Mouse (Mus musculus): ENCODE data around the gene Ptpn1.

DNA sequence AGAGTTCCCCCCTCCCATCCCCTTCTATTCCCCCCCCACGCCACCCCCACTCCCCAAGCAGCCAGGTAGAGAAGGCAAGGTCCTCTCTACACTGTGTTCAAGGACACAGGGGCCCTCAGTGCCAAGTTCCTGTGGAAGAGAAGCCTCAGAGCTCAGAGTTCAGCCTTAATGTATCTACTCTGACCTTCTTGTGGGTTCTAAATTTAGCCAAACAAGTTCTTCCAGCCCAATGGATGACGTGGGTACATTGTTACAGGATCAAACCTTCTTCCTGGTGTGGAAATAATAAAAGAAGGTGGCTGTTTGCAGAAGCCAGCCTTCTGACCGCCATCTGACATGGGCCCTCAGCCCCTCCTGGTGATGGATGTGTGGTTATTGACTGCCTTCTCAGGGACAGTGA lies 94.6 kb downstream of the Ptpn1 start:
- TF ChIP-seq POLR2A (IDR thresholded peaks at IDR 0.05; ENCODE audit: extremely low read depth, insufficient read depth, low read length) (no peak), CTCF (IDR thresholded peaks at IDR 0.05; ENCODE audit: low read depth, low read length) (no peak)

Measured in liver, adult 2 months (tissue).